12 mouse cellular contexts compared by ENCODE assay signal in genomic region chr8:71572077-71572476, GRCm38 (mm10). TPM values are rescaled to one million over a fixed set of nuclear protein-coding genes. Genes with fewer than 3 reads are reported as not detected.
DNase-seq lines count a peak whose midpoint lies in the region; ATAC-seq and TF ChIP-seq lines count a peak whose summit lies in the region.
"Had no signal": no experiment of that assay in that cellular context is flagged by ENCODE, and none has a peak within 500 bp of the region (broad histone marks: within the 10 kb centered on the region; RNA-seq: fewer than 3 reads in every experiment).

No protein-coding gene starts in this region.

- TF ChIP-seq CTCF in layer of hippocampus, adult 2 months (conservative IDR thresholded peaks at IDR 0.05): no peak
- TF ChIP-seq CTCF in brain, embryonic 14.5 days (IDR thresholded peaks at IDR 0.05; ENCODE audit: borderline replicate concordance, extremely low read depth, insufficient read depth, insufficient read length): no peak

- H3K27me3 ChIP-seq in midbrain, embryonic 15.5 days (replicated peaks): no peaks in the 10 kb centered on the region
- H3K27me3 ChIP-seq: Patski had no signal

- H3K4me1 ChIP-seq in midbrain, embryonic 15.5 days: peaks cover 33% of the 10 kb centered on the region

- 82% methylated on average over 2 of the region's 2 CpGs for WGBS in midbrain, embryonic 15.5 days

- H3K9ac ChIP-seq in midbrain, embryonic 15.5 days: no peak overlapping the region

- TF ChIP-seq POLR2A in brain, embryonic 14.5 days (IDR thresholded peaks at IDR 0.05; ENCODE audit: borderline replicate concordance, extremely low read depth, insufficient read depth, insufficient read length, poor library complexity, severe bottlenecking): no peak

- H3K9me3 ChIP-seq in midbrain, embryonic 15.5 days: no peaks in the 10 kb centered on the region

- peak overlapping the region; percentile 74; the same call in 1 of the 2 replicates for H3K4me2 ChIP-seq in midbrain, embryonic 15.5 days

- peak; percentile 36 for DNase-seq in cerebellum, postnatal 36 days
- no peak for DNase-seq in cerebellum, adult 11 months
- no peak for DNase-seq in layer of hippocampus, adult 2 months (ENCODE audit: low spot score in 2 of 2)
- DNase-seq in layer of hippocampus, adult 9-11 months: no peak
- peak; percentile 31 for DNase-seq in brain, embryonic 14.5 days (ENCODE audit: low read depth)
- no peak for DNase-seq in urinary bladder, postnatal 36 days (ENCODE audit: low spot score in 2 of 2)
- DNase-seq in lung, postnatal 14 days: no peak
- DNase-seq: liver; thymus, postnatal 4 days had no signal

- H3K36me3 ChIP-seq in midbrain, embryonic 15.5 days (replicated peaks): no peaks in the 10 kb centered on the region

- peak overlapping the region; percentile 75; the same call in 1 of the 2 replicates for H3K4me3 ChIP-seq in layer of hippocampus, adult 2 months
- H3K4me3 ChIP-seq in midbrain, embryonic 15.5 days: 0 out of 2 replicates have a peak overlapping the region, but pooled peaks have one; percentile 70

- no peak for ATAC-seq in midbrain, embryonic 15.5 days (replicated peaks)
- ATAC-seq: Patski had no signal

- H3K27ac ChIP-seq in layer of hippocampus, adult 2 months: peak overlapping the region; percentile 95
- H3K27ac ChIP-seq in midbrain, embryonic 15.5 days: peak overlapping the region; percentile 68

RNA-seq across cellular contexts. Expression of gene Slc27a1, which starts 3.4 kb away (rescaled TPM):
- 100 to 1,000 TPM; 125 to 126 TPM for total RNA-seq in layer of hippocampus, adult 2 months (2021)
- 130 and 165 TPM in 2 replicates for polyA plus RNA-seq in brain, embryonic 14.5 days (2012; rRNA removed)
- 66.9 and 67.4 TPM in 2 replicates for polyA plus RNA-seq in midbrain, embryonic 15.5 days (2015; fragmentation: Nextera tagmentation; extraction: Ambion mirVana)

RNA-seq across cellular contexts. Expression of gene Nxnl1, which starts 5.7 kb away (rescaled TPM):
- not detected for total RNA-seq in layer of hippocampus, adult 2 months (2021)
- not detected in 2 replicates for polyA plus RNA-seq in brain, embryonic 14.5 days (2012; rRNA removed)
- polyA plus RNA-seq in midbrain, embryonic 15.5 days (2015; fragmentation: Nextera tagmentation; extraction: Ambion mirVana): 0.08 TPM in 1 of 2 replicates, not detected in the other
- total RNA-seq: neutrophil, adult 5-6 weeks had no signal

RNA-seq across cellular contexts. Expression of gene Tmem221, which starts 13.4 kb away (rescaled TPM):
- under 1 TPM; 0.22 to 0.31 TPM for total RNA-seq in layer of hippocampus, adult 2 months (2021)
- polyA plus RNA-seq in brain, embryonic 14.5 days (2012; rRNA removed): 0.07 and 0.16 TPM in 2 replicates
- polyA plus RNA-seq in midbrain, embryonic 15.5 days (2015; fragmentation: Nextera tagmentation; extraction: Ambion mirVana): 0.13 TPM in 1 of 2 replicates, not detected in the other

RNA-seq across cellular contexts. Expression of gene Pgls, which starts 19.9 kb away (rescaled TPM):
- total RNA-seq in layer of hippocampus, adult 2 months (2021): 10 to 100 TPM; 27.5 to 34.4 TPM
- polyA plus RNA-seq in brain, embryonic 14.5 days (2012; rRNA removed): 113 and 128 TPM in 2 replicates
- 217 and 221 TPM in 2 replicates for polyA plus RNA-seq in midbrain, embryonic 15.5 days (2015; fragmentation: Nextera tagmentation; extraction: Ambion mirVana)

RNA-seq across cellular contexts. Expression of gene Fam129c, which starts 25.4 kb away (rescaled TPM):
- 1 to 10 TPM; 3.8 TPM for total RNA-seq in layer of hippocampus, adult 2 months (2021)
- polyA plus RNA-seq in brain, embryonic 14.5 days (2012; rRNA removed): 7.7 and 8.7 TPM in 2 replicates
- polyA plus RNA-seq in midbrain, embryonic 15.5 days (2015; fragmentation: Nextera tagmentation; extraction: Ambion mirVana): 9.3 and 9.4 TPM in 2 replicates

Comparison
In these comparisons a context has a peak if more than half of its experiments do, and no peak if none do; other contexts are left out.
1. DNase-seq: peak in cerebellum, postnatal 36 days (2 of 2) and brain, embryonic 14.5 days (single experiment); none in cerebellum, adult 11 months (single experiment), layer of hippocampus, adult 2 months (0 of 2), layer of hippocampus, adult 9-11 months (single experiment), urinary bladder, postnatal 36 days (0 of 2) and lung, postnatal 14 days (single experiment).